Mouse (Mus musculus): ENCODE measurements around the gene Mcrip2.
"Not testable (repeated sequence)": the region's sequence is repeated elsewhere in the genome, so short reads cannot be mapped to it uniquely, and the experiment has no call there.

The Mcrip2 gene

DNA sequence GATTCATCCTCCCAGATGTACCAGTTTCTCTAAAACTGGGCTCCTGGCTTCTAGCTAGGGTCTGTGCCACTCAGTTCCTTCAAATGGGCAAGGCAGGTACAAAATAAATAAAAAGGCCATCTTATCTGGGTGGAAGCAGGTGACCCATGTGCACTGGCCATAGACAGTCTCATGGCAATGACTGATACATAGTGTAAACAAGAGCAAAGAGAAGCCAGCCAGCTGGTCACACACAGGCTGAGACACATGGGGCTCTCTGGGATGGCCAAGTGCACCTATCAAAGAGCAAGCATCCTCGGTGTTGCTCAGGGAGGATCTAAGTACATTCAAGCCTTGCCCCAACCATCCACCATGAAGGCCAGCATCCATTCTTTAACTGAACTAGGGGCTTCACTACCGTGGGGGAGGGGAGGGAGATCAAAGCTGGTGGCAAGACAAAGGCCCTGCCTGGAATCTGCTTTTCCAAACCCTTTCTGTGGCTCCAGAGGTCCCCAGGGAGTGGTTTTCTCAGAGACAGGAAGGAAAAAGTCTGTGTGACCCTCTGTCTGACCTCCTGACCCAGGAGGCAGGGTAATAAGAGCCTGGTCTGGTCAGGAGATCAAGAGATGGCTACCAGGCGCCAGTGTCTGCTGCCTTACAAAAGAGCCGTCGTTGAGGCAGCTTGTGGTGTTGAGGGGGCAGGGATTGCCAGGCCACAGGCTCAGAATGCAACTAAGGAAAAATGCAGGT lies 12.5 kb upstream of the Mcrip2 start:
- DNase-seq (ENCODE audit: low spot score in 2 of 2) = no peak

- DNase-seq (ENCODE audit: low spot score in 2 of 2) = no peak
Observed at GRCm38 (mm10) chr17:25880196-25880910, 11.8 kb upstream of the Mcrip2 start, which contains the start of gene Wfikkn1. Wfikkn1 (minus strand) TSS chr17:25880858.

- no peak for DNase-seq (ENCODE audit: low spot score in 2 of 2)
Observed at GRCm38 (mm10) chr17:25879750-25880149, 11.2 kb upstream of the Mcrip2 start.

DNA sequence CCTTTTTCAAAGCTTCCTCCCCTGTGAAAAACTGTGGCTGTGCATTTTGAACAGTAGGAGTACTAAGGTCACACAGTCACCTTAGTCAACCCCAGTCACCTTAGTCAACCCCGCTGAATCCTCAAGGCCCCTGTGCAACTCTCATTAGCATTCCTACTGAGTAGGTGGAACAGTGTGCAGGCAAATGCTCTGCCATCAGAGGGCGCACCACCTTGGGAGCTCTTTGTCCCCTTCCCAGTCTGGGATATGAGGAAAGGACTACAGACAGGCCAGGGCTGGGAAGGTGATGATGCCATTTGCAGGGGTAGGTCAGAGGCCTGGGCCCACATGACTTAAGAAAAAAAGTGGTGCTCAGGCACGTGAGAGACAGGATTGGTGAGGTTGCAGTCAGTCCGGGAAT lies 10.7 kb upstream of the Mcrip2 start:
- peak; percentile 58 to 62 for DNase-seq (ENCODE audit: low spot score in 2 of 2)

DNA sequence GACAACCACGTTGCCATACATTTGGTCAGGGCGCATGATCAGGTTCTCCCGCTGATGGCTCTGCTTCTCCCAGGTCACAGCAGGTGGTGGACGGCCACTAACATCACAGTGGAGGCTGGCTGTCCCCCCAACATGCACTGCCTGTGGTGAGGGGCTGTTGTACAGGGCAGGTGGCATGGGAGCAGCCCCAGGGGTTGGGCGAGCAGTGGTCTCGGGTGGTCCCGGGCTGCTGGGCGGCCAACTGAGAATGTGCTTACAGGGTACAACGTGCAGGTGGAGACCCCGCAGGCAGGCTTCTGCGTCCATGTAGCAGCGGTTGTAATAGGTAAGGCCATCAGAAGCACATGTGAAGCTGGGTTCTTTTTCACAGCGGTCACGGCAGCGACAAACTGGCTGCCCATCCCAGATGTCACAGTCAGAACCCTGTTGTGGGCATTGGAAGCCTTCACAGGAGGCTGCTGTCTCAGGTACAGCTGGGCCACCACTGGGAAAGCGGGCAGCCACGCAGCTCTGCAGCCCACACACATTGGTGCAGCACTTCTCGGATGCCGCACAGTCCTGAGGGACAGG lies 10.1 kb upstream of the Mcrip2 start:
- no peak for DNase-seq (ENCODE audit: low spot score in 2 of 2)

DNA sequence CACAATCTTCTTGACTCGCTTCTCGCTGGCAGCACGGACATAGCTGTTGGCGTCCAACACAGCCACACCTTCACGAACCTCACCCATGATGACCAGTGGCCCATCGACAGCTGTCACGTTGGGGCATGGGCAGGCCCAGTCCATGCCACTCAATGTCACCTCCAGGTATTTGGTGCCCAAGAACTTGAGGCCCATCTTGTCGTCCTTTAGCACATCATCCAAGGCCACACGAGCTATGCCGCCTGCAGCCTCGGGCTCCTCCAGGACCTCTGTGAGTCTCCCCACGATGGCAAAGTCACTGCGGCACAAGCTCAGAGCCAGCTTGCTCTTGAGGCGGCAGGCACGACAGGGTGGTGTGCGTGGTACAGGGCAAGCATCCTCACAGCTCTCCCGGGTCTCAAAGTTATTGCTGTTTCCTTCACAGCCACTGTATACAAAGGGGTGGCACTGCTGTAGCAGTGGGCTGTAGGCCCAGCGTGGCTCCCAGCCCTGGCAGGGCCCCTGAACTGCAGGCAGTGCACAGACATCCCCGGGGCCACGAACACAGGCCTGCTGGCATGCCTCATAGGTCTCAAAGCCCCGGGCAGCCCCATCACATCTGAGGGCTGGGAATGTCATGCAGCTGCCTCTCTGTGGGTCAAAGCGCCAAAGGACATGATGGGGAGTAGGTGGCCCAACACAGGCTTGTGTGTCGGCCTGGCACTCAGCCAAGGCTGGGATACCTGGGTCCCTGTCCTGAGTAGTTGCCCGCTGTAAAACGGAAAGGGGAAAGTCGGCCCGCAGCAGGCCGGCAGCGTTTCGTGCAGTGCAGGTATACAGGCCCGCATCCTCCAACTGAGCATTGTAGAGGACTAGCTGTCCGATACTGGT lies 9.4 kb upstream of the Mcrip2 start:
- no peak for DNase-seq (ENCODE audit: low spot score in 2 of 2)

GRCm38 (mm10) chr17:25877025-25877424 lies 8.5 kb upstream of the Mcrip2 start:
- DNase-seq (ENCODE audit: low spot score in 2 of 2) = no peak

DNA sequence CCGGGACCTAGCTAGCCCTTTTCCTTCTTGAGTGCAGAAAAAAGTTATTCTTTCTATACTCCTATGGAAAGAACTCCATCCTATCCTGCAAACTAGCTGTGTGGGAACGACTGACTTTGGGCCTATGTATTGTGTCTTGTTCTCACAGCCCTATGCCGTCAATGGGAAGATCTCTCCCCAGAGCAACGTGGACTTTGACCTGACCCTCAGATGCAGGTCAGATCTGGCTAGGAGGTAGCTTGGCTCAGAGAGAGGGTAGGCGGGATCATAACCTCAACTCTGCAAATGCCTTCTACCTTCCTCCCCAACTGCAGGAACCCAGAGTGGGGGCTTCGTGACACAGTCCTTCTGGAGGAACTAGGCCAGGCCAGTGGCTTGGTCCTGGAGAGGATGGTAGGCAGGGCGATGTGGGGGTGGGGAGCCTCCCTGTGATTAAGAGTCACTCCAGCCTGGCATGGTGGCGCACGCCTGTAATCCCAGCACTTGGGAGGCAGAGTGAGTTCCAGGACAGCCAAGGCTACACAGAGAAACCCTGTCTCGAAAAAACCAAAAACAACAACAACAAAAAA lies 7.9 kb upstream of the Mcrip2 start:
- DNase-seq (ENCODE audit: low spot score in 2 of 2) = no peak

DNA sequence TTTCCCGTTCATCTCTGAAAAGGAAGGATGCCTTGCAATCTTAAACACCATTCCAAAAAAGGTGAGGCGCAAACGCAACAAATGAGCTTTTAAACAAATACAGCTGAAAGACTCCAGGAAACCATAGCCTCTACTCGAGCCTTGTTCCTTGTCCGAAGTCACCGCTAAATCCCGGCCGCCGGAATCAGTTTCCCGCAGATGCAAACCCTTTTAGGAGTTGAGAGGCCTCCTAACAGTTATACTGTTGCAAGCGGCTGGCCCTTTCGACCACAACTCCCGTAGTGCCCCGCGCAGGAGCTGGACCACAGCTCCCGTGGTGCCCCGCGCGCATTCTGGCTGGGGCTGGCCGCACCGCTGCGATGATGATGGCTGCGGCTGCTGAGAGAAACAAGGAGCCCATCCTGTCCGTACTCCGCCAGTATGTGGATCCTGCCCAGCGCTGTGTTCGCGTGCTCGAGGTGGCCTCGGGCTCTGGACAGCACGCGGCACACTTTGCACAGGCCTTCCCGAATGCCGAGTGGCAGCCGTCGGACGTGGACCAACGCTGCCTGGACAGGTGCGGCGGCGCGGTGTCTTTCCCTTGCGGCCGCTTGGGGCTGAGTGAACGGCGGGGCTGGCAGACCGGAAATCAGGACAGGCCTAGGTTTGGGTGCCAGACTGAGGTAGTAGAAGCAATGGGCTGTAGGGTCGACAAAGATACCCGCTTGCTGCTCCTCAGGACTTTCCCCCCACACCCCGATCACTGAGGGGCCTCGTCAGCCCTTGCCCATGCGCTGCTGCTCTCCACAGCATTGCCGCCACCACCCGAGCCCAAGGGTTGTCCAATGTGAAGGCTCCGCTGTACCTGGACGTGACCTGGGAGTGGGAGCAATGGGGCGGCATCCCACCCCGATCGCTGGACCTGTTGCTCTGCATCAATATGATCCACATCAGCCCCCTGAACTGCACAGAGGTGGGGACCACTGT lies 6.9 kb upstream of the Mcrip2 start:
- peak; percentile 92 to 93 for DNase-seq (ENCODE audit: low spot score in 2 of 2)

GRCm38 (mm10) chr17:25874721-25875170 lies 6.2 kb upstream of the Mcrip2 start, which contains the start of gene Mettl26:
Mettl26 (plus strand) TSS chr17:25875074.
- DNase-seq (ENCODE audit: low spot score in 2 of 2) = peak; percentile 100

DNA sequence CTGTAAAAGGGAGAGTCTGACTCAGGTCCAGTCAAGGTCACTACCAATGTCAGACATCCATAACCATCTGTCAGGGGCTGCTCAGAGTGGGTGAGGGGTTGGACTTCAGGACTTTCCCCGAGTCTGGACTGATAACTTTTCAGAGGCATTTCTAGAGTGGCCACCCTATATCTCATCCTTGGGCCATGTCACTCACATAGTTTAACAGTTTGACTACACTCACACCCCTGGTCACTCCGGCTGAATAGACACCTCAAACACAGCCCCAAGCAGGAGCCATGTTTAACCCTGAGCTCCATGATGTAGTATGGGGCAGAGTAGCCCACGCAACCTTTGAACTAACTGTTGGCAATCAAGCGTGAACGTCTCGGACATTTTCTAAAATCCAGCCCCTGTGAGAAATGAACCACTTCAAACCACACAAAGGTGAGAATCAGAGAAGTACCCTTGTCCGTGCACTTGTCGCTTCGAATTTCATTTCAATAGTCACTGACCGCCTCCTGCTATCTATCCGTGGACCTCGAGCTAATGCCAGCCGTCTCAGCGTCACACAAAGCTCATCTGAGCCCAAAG lies 5.7 kb upstream of the Mcrip2 start:
- no peak for DNase-seq (ENCODE audit: low spot score in 2 of 2)

GRCm38 (mm10) chr17:25873405-25874147 lies 5.0 kb upstream of the Mcrip2 start:
- DNase-seq (ENCODE audit: low spot score in 2 of 2) = no peak

DNA sequence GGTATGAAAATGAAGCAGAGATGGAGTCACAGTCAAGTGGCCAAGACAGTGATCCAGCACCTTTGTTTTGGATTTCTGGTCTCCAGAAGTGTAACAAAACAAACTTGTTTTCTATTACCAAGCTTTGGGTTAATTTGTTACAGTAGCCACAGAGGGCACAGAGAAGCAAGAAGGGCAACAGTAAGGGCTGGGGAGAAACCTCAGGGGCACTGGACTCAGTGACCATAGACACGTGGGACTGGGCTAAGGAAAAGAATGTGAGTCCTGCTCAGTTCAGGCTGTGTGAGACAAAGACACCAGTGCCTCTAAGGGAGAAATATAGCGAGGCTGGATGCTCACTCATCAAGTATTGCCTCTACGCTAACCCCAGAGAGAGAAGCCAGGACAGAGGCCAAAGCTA lies 4.1 kb upstream of the Mcrip2 start:
- no peak for DNase-seq (ENCODE audit: low spot score in 2 of 2)

- DNase-seq (ENCODE audit: low spot score in 2 of 2) = not testable (repeated sequence)
Observed at GRCm38 (mm10) chr17:25871566-25871965, 3.0 kb upstream of the Mcrip2 start.

DNA sequence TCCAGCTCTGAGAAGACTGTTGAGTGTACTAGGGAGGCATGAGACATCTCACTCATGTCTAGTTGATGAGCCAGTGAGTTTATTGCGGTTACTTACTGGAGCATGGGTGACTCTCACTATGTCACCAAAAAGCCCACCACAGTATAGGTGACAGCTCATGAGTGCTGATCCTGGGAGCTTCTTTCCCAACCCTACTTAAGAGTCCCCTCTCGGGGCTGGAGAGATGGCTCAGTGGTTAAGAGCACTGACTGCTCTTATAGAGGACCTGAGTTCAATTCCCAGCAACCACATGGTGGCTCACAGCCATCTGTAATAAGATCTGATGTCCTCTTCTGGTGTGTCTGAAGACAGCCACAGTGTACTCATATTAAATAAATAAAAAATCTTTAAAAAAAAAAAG lies 1.4 kb upstream of the Mcrip2 start:
- no peak for DNase-seq (ENCODE audit: low spot score in 2 of 2)

GRCm38 (mm10) chr17:25869498-25869897 lies 934 bp upstream of the Mcrip2 start:
- no peak for DNase-seq (ENCODE audit: low spot score in 2 of 2)

GRCm38 (mm10) chr17:25867836-25868600 lies 546 bp downstream of the Mcrip2 start:
- DNase-seq (ENCODE audit: low spot score in 2 of 2) = no peak

GRCm38 (mm10) chr17:25867509-25867835 lies 1.1 kb downstream of the Mcrip2 start:
- DNase-seq (ENCODE audit: low spot score in 2 of 2) = no peak

DNA sequence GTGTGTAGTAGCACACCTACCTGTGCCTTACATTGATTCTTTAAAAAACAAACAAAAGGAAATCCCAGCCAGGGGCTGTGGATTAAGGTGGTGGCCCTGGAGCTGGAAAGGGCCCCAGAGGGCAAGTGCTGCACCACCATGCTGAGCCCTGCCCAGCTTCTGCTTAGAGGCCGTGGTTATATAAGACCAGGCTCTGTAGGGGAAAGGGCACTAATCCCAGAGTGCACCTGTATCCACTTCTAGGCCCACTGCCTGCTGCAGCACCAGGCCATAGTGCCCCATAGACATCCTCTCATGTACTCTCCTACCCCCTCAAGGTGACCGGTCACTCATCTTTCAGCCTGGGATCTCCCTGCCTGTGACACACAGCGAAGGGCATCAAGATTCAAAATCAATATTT lies 2.4 kb downstream of the Mcrip2 start:
- DNase-seq (ENCODE audit: low spot score in 2 of 2) = no peak
